Mouse (Mus musculus) T-helper 17 cell (primary cell): ENCODE measurements around the gene Rpgr.

Source experiments
- in situ Hi-C, 2 experiments: fragments of 300-600 bp; cut with MboI, MseI; formaldehyde crosslinking; loops; 1 replicate in 1 of 2; 2 replicates in 1 of 2; pipeline ENCODE4 v1.15.1; 2025; ENCODE audit warnings: high pct_unique_total_duplicates in 2 of 2

The Rpgr gene

GRCm38 (mm10) chrX:10079981-10080380 is 136.7 kb downstream of the Rpgr start:
- in situ Hi-C loops, result no loop called here

GRCm38 (mm10) chrX:10073966-10074365 is 142.8 kb downstream of the Rpgr start:
- in situ Hi-C loops, result no loop called here

GRCm38 (mm10) chrX:10071529-10071928 is 145.2 kb downstream of the Rpgr start:
- in situ Hi-C loops, result no loop called here

- in situ Hi-C loops, result no loop called here
Measured at GRCm38 (mm10) chrX:10070689-10071088, 146.0 kb downstream of the Rpgr start.

- in situ Hi-C loops, result no loop called here
Measured at GRCm38 (mm10) chrX:10069405-10069804, 147.3 kb downstream of the Rpgr start.

- in situ Hi-C loops, result no loop called here
Measured at GRCm38 (mm10) chrX:10063781-10064180, 152.9 kb downstream of the Rpgr start.

- in situ Hi-C loops, result no loop called here
Measured at GRCm38 (mm10) chrX:10063361-10063760, 153.4 kb downstream of the Rpgr start.

GRCm38 (mm10) chrX:10062201-10062600 is 154.5 kb downstream of the Rpgr start:
- in situ Hi-C loops, result no loop called here

GRCm38 (mm10) chrX:10034666-10035065 is 182.1 kb downstream of the Rpgr start:
- in situ Hi-C loops, result no loop called here
